Mouse (Mus musculus) liver, embryonic 15.5 days (tissue): Measurements from ENCODE around the gene Emb. TPM values are rescaled to one million over a fixed set of nuclear protein-coding genes. Genes with fewer than 3 reads are reported as not detected.
"Not testable (repeated sequence)": the region's sequence is repeated elsewhere in the genome, so short reads cannot be mapped to it uniquely, and the experiment has no call there.

Source experiments
- ATAC-seq: fragments of 200-750 bp; cut with Nextera tagmentation; 2 replicates; pipeline ENCODE4 v1.8.0; 2017; ENCODE audit warnings: moderate number of reproducible peaks, mild to moderate bottlenecking, moderate library complexity; ENCODE audit not compliant: insufficient read depth
- H3K27ac ChIP-seq: fragments of 300-500 bp; sonication (generic); replicated peaks from 2 replicates; pipeline ENCODE4 v1.5.1; 2015; ENCODE audit warnings: mild to moderate bottlenecking, inconsistent platforms
- H3K27me3 ChIP-seq: fragments of 300-500 bp; sonication (generic); 2 replicates; pipeline ENCODE4 v1.6.1; 2015; ENCODE audit warnings: mild to moderate bottlenecking, inconsistent platforms
- H3K36me3 ChIP-seq: fragments of 300-500 bp; sonication (generic); replicated peaks from 2 replicates; pipeline ENCODE4 v1.6.1; 2015; ENCODE audit warnings: moderate library complexity, mild to moderate bottlenecking, inconsistent platforms
- H3K4me1 ChIP-seq: fragments of 300-500 bp; sonication (generic); replicated peaks from 2 replicates; pipeline ENCODE4 v1.6.1; 2015; ENCODE audit warnings: inconsistent platforms
- H3K4me2 ChIP-seq: fragments of 300-500 bp; sonication (generic); 2 replicates; pipeline ENCODE4 v1.6.1; 2015; ENCODE audit warnings: moderate library complexity, mild to moderate bottlenecking, inconsistent platforms
- H3K4me3 ChIP-seq: fragments of 300-500 bp; sonication (generic); replicated peaks from 2 replicates; pipeline ENCODE4 v1.5.1; 2015; ENCODE audit warnings: mild to moderate bottlenecking, inconsistent platforms
- H3K9ac ChIP-seq: fragments of 300-500 bp; sonication (generic); 2 replicates; pipeline ENCODE4 v1.6.1; 2015; ENCODE audit warnings: moderate library complexity, mild to moderate bottlenecking, inconsistent platforms
- H3K9me3 ChIP-seq: fragments of 300-500 bp; sonication (generic); replicated peaks from 2 replicates; pipeline ENCODE4 v1.6.1; 2016; ENCODE audit warnings: inconsistent platforms
- WGBS: fragments of 180-500 bp; shearing (Covaris S2); methylation state at CpG from one replicate; pipeline ENCODE4 v1.1.7; 2015; ENCODE audit warnings: mixed read lengths; ENCODE audit not compliant: insufficient replicate concordance; 5-methylcytosine and 5-hydroxymethylcytosine counted together
- polyA plus RNA-seq: library from polyadenylated mRNA; unstranded; fragments of >200 nt; fragmentation: Nextera tagmentation; extraction: Ambion mirVana; gene quantifications from 2 replicates; pipeline ENCODE4 v1.2.1, GENCODE M21; 2015

The Emb gene
- 15.4 and 20.4 TPM in 2 replicates for polyA plus RNA-seq

DNA sequence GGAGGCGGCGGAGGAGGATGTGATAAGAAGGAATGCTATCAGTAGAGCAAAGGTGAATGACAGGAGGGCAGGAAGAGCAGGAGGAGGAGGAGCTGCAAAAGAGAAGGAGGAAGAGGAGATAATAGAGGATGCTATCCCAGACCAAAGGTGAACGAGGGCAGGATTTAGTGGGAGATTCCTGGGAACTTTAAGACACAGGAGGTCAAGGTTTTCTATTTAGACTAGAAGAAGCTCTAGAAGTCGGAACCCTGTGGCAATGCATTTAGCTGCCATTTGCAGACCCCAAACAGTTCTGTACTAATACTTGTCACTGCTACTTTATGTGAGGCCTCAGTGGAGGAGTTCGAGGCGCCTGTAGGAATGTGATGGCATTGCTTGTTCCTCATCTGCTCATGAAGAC, at the start of gene Emb:
TSS of gene Emb (plus strand) at position 301 of the 400 bp plus-strand sequence.
- no peak within 1 kb of the TSS for H3K4me3 ChIP-seq
- no peak within 1 kb of the TSS for H3K27ac ChIP-seq
- H3K9ac ChIP-seq, result no peak within 1 kb of the TSS
- H3K9me3 ChIP-seq, result no peaks in the 10 kb centered on the region
- ATAC-seq, result no peak
- no peaks in the 10 kb centered on the region for H3K4me1 ChIP-seq
- H3K4me2 ChIP-seq, result no peak within 1 kb of the TSS
- H3K36me3 ChIP-seq, result no peaks in the 10 kb centered on the region
- WGBS, result 34% methylated on average over 6 of the region's 6 CpGs
- H3K27me3 ChIP-seq, result no peaks in the 10 kb centered on the region

DNA sequence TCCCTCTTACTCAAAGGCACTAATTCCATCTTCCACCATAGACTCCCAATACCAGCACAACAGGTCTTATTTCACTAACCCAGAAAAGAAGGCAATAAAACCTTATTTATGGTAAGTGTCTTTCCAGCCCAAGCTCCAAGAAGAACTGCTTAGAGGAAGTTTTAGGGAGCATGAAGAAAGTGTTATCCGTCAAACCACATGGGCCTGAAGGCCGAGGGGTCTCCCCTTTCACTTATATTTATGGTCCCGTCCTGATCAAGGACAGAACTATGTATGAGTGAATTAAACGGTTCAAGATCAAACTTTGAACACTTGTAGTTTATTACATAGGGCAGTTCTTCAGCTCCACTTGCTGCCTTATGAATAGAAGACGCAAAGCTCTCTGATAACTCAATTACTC, 44.4 kb upstream of the Emb start:
- Histone ChIP-seq H3K4me2 (no peak overlapping the region), H3K4me1 (no peaks in the 10 kb centered on the region), H3K36me3 (no peaks in the 10 kb centered on the region), H3K4me3 (no peak overlapping the region), H3K9ac (no peak overlapping the region), H3K27ac (no peak overlapping the region), H3K9me3 (no peaks in the 10 kb centered on the region), H3K27me3 (no peaks in the 10 kb centered on the region)
- no peak for ATAC-seq
- 69% methylated on average over 5 of the region's 5 CpGs for WGBS

DNA sequence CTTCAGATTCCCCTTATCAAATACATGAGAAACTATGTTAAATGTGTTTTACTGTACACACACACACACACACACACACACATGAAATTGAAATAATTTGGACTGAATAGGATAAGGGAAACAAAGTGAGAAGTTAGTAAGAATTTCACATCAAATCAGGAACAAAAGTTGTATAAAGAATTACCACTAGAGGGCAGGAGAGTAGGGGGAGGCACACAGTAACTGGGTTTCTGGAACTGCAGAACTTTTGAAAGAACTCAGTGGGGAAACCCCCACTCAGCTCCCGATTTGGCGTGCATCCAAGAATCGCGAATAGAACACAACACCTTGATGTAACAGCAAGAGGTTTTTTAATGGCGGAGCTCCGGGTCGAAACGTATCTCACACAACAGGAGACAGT, 43.3 kb upstream of the Emb start:
- Histone ChIP-seq H3K4me1 (no peaks in the 10 kb centered on the region), H3K27me3 (no peaks in the 10 kb centered on the region), H3K9me3 (no peaks in the 10 kb centered on the region), H3K4me3 (no peak overlapping the region), H3K27ac (no peak overlapping the region), H3K9ac (no peak overlapping the region), H3K36me3 (no peaks in the 10 kb centered on the region), H3K4me2 (no peak overlapping the region)
- WGBS, result 83% methylated on average over 8 of the region's 8 CpGs
- ATAC-seq, result no peak

DNA sequence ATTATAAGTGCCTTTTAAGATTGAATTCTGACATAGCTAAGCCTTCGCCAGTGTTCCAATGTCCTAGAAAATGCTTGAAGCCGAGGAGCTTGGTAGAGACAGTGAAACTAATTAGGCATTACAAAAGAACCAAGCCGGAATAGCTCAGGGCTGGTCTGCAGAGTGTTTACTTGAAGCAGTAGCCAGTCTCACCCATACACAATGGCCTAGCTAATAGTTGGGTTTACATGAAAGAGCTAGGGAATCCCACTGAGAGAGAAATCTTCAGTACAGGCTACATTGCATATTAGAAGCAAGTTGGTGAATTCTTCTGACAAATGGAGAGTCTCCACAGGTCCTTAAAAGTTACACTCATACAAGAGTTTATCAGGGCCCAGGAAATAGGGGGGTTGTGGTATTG, 27.4 kb upstream of the Emb start:
- not testable (repeated sequence) for H3K27ac ChIP-seq, H3K9me3 ChIP-seq, H3K4me1 ChIP-seq, H3K4me3 ChIP-seq, H3K9ac ChIP-seq, ATAC-seq, H3K36me3 ChIP-seq, H3K4me2 ChIP-seq, H3K27me3 ChIP-seq
- 61% methylated on average over 3 of the region's 3 CpGs for WGBS

DNA sequence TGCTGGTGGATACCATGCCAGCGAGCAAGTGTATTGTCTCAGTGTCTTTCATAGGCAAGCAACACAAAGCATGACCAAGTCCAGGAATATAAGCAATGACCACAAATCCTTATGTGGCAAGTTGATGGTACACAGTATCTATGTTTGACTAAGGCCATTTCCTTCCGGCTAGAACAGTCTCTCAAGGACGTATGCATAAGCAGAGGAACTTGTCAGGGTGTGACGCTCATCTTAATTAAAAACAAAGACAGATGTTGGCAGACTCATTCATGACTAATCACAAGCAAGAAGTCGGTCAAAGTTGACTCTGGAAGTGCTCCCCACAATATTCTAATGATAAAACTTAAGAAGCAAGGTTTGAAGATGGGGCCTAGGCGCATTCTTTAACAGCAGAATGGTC, 25.0 kb upstream of the Emb start:
- Histone ChIP-seq H3K27me3 (no peaks in the 10 kb centered on the region), H3K4me1 (no peaks in the 10 kb centered on the region), H3K4me3 (no peak overlapping the region), H3K36me3 (no peaks in the 10 kb centered on the region), H3K9me3 (no peaks in the 10 kb centered on the region), H3K27ac (no peak overlapping the region), H3K4me2 (no peak overlapping the region), H3K9ac (no peak overlapping the region)
- peak; percentile 37; the same call in 1 of the 2 replicates for ATAC-seq
- WGBS, result 42% methylated on average over 6 of the region's 6 CpGs

DNA sequence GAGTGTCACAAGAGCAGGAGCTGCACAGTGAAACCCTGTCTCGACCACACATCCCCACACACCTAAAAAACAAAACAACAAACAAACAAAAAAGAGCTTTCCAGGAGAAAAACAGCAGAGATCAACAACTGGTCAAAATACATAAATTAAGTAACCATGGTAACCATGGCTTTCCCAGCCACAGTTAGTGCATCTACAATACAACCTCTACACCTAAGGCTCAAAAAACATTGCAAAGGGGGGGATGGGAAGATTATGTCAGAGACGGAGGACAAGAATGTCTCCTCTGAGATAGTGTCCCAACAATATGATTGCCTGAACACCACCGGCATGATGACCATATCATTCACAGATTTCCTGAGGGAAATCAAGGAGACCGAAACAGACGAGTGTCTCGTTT, 23.0 kb upstream of the Emb start:
- no peak overlapping the region for H3K9ac ChIP-seq
- H3K4me2 ChIP-seq, result no peak overlapping the region
- no peak overlapping the region for H3K4me3 ChIP-seq
- H3K36me3 ChIP-seq, result no peaks in the 10 kb centered on the region
- ATAC-seq, result no peak
- H3K4me1 ChIP-seq, result no peaks in the 10 kb centered on the region
- 50% methylated on average over 6 of the region's 6 CpGs for WGBS
- H3K9me3 ChIP-seq, result no peaks in the 10 kb centered on the region
- H3K27me3 ChIP-seq, result no peaks in the 10 kb centered on the region
- no peak overlapping the region for H3K27ac ChIP-seq

DNA sequence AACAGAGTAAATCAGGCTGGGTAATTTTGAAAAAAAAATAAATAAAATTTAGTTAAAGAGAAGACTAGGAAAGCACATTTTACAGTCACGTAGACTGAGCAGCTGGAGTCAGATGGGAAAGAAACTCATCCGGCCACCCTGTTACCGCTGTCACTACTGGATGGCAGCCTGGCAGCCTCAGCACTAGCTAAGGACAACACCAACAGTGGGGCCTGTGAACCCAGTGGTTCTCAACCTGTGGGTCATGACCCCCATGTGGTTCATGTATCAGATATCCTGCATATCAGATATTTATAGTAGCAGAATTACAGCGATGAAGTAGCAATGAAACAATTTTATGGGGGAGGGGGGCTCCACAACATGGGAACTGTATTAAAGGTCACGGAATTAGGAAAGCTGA, 16.2 kb upstream of the Emb start:
- no peaks in the 10 kb centered on the region for H3K4me1 ChIP-seq
- H3K27ac ChIP-seq, result no peak overlapping the region
- H3K9ac ChIP-seq, result no peak overlapping the region
- 72% methylated on average over 5 of the region's 5 CpGs for WGBS
- H3K36me3 ChIP-seq, result no peaks in the 10 kb centered on the region
- H3K4me3 ChIP-seq, result no peak overlapping the region
- ATAC-seq, result no peak
- H3K9me3 ChIP-seq, result no peaks in the 10 kb centered on the region
- H3K27me3 ChIP-seq, result no peaks in the 10 kb centered on the region
- H3K4me2 ChIP-seq, result no peak overlapping the region

DNA sequence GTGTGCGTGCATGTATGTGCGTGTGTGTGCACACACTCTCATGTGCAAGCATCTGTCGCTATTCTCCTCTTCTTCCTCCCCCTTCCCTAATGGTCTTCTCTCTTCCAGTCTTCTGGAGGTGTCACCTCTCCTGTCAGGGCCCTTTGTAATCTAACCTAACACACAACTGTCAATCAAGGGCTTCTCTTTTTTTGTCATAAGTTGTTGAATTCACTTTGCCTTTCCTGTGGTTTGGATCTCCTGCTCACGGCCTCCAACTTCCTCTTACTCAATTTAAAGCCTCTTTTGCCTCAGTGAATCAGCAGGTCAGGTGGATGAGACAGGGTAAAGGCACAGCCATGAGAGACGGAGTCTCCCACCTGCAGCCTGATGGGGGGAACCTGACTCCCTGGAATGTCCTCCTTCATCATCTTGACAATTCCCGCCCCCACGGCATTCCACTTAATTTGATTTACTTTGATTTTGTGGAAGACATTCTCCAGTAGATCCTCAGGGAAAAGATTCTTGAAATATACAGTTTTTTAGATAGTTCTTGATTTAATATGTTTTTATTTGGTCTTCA, 14.8 kb upstream of the Emb start:
- no peaks in the 10 kb centered on the region for H3K27me3 ChIP-seq
- H3K9me3 ChIP-seq, result no peaks in the 10 kb centered on the region
- H3K27ac ChIP-seq, result no peak overlapping the region
- ATAC-seq, result no peak
- no peak overlapping the region for H3K9ac ChIP-seq
- H3K4me3 ChIP-seq, result no peak overlapping the region
- H3K36me3 ChIP-seq, result no peaks in the 10 kb centered on the region
- WGBS, result 34% methylated on average over 7 of the region's 7 CpGs
- no peak overlapping the region for H3K4me2 ChIP-seq
- H3K4me1 ChIP-seq, result no peaks in the 10 kb centered on the region

DNA sequence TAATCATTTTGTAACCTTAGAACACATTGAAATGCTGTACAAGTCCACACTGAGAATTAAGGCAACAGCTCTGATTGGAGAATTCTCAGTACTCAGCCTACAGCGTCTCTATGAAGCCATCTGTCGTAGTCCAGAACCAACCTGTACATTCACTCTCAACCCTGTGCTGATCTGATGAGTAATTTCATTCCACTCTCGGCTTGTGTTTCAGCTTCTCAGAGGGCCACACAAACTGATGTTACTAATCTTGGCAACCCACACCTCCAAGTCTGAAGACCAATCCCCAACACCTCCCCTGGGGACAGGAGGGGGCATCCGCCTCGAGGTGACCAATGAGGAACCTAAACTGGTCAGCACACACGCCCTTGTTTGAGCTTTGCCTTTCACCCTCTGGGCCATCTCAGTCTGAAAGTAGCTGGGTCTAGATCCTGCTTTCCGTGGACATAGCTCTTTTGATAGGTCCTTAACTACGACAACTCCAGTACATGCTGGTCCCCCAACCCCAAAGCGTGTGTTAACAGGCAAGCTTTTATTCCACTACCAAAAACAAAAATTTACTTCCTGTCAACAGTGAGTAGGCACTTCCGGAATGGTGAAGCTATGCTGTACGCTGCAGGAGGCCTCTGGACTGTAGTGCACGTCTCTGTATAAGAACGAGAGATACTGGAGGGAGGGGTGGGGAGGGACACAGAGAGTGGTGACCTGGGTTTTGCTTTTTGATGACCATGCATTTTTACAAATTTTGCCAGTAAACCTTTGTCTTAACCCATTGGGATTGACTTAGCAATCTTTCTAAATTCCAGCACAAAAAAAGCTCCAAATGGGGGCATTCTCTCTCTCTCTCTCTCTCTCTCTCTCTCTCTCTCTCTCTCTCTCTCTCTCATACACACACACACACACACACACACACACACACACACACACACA, 12.5 kb upstream of the Emb start:
- WGBS, result 37% methylated on average over 13 of the region's 13 CpGs
- H3K27ac ChIP-seq, result 0 out of 2 replicates have a peak overlapping the region, but pooled peaks have one; percentile 29
- H3K4me2 ChIP-seq, result no peak overlapping the region

DNA sequence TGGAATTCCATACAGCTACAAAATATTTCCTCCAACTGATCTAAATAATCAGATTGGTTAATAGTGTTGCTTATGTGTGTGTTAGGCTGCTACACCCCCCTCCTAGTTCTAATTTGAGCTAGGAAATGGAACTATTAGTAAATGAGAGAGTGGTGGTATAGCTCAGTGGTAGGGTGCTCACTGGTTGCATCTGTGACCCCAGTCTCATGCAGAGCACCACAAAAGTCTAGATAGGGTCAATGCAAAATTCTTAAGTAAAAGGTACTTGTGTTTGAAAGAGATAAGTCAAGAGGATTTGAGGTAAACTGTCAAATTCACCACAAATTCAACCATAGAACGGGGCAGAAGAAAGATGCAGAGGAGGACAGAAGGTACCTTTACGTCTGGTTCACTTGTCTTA, 10.7 kb upstream of the Emb start:
- ATAC-seq, result no peak
- H3K9ac ChIP-seq, result no peak overlapping the region
- no peaks in the 10 kb centered on the region for H3K9me3 ChIP-seq
- 62% methylated on average over 2 of the region's 2 CpGs for WGBS
- H3K27me3 ChIP-seq, result no peaks in the 10 kb centered on the region
- H3K27ac ChIP-seq, result no peak overlapping the region
- no peaks in the 10 kb centered on the region for H3K36me3 ChIP-seq
- H3K4me3 ChIP-seq, result no peak overlapping the region
- no peak overlapping the region for H3K4me2 ChIP-seq
- H3K4me1 ChIP-seq, result no peaks in the 10 kb centered on the region

More for the DNA sequence above, 12.5 kb upstream of the Emb start:
- Histone ChIP-seq H3K9me3 (no peaks in the 10 kb centered on the region), H3K36me3 (no peaks in the 10 kb centered on the region), H3K9ac (no peak overlapping the region), H3K27me3 (no peaks in the 10 kb centered on the region), H3K4me3 (no peak overlapping the region), H3K4me1 (no peaks in the 10 kb centered on the region)
- peak; percentile 47; the same call in 1 of the 2 replicates for ATAC-seq

DNA sequence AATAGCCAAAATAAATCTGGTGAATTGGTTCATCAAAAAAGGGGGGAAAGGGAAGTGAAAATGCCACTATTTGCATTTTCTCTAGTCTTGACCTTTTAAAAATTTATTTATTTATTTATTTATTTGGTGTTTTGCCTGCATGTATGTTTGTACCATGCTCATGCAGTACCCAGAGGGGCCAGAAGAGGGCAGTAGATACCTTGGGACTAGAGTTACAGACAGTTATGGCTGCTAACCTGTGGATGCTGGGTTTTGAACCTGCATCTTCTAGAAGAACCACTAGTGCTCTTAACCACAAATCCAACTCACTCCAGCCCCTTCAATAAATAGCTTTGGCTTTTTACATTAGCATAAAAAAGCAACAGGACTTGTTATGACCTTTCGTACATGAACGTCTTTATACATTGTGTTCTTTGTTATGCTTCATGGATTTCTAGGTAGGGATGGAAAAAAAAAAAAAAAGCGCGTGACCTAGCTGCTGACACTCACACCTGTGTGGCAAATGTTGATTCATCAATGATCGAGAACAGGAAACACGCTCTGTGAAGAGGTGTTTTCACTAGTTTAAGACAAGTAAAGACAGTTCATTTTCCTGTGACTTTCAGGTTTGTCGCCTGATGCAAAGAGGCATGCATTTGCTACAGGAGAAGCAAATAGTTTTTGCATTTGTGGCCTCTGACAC, 9.8 kb upstream of the Emb start:
- H3K4me2 ChIP-seq, result no peak overlapping the region
- H3K27me3 ChIP-seq, result no peaks in the 10 kb centered on the region
- WGBS, result 66% methylated on average over 7 of the region's 7 CpGs
- no peak for ATAC-seq
- no peak overlapping the region for H3K27ac ChIP-seq
- no peaks in the 10 kb centered on the region for H3K4me1 ChIP-seq
- no peaks in the 10 kb centered on the region for H3K36me3 ChIP-seq
- no peak overlapping the region for H3K9ac ChIP-seq
- no peak overlapping the region for H3K4me3 ChIP-seq
- no peaks in the 10 kb centered on the region for H3K9me3 ChIP-seq
